ENCODE assay signal across 16 mouse cellular contexts in the genomic region with DNA sequence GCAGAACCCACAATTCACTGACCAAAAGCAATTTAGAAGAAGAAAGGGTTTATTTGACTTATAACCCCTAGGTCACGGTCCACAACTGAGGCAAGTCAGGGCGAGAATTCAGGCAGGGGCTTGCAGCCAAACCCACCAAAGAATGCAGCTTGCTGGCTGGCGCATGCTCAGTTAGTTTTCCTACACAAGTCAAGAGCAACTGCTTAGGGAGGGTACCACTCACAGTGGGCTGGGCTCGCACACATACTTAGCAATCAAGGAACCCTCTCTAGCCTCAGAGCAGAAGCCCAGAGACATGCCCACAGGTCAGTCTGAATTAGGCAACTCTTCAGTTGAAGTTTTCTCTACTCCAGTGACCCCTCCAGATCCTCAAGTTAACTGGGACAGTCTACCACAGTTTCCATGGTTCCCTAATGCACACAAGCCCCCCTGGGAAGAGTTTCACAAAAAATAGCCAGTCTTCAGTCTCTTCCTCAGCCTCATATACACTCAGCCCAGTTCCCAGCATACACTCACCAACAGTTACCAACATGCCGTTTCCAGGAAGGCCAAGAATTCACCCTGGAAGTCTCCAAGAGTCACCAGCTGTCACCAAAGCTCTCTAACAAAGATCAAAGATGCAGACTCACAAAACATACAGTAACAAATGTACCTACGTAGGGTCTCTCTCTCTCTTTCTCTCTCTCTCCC. TPM values are rescaled to one million over a fixed set of nuclear protein-coding genes. Genes with fewer than 3 reads are reported as not detected.
DNase-seq lines count a peak whose midpoint lies in the region; ATAC-seq and TF ChIP-seq lines count a peak whose summit lies in the region.
"Had no signal": no experiment of that assay in that cellular context is flagged by ENCODE, and none has a peak within 500 bp of the region (broad histone marks: within the 10 kb centered on the region; RNA-seq: fewer than 3 reads in every experiment).

No protein-coding gene starts in this region.

- TF ChIP-seq CTCF in left cerebral cortex, adult 2 months (IDR thresholded peaks at IDR 0.05) = no peak
- no peak for TF ChIP-seq CTCF in brain, embryonic 14.5 days (IDR thresholded peaks at IDR 0.05; ENCODE audit: borderline replicate concordance, extremely low read depth, insufficient read depth, insufficient read length)

- H3K9ac ChIP-seq in midbrain, embryonic 13.5 days (replicated peaks) = no peak overlapping the region
- H3K9ac ChIP-seq: liver, embryonic 14.5 days; stomach, embryonic 15.5 days had no signal

- no peaks in the 10 kb centered on the region for H3K9me3 ChIP-seq in hindbrain, embryonic 10.5 days
- no peaks in the 10 kb centered on the region for H3K9me3 ChIP-seq in midbrain, embryonic 13.5 days
- H3K9me3 ChIP-seq: embryonic facial prominence, embryonic 13.5 days; stomach, embryonic 15.5 days had no signal

- TF ChIP-seq POLR2A in brain, embryonic 14.5 days (IDR thresholded peaks at IDR 0.05; ENCODE audit: borderline replicate concordance, extremely low read depth, insufficient read depth, insufficient read length, poor library complexity, severe bottlenecking) = no peak

- H3K4me1 ChIP-seq in hindbrain, embryonic 10.5 days (replicated peaks) = peaks cover 70% of the 10 kb centered on the region
- H3K4me1 ChIP-seq in midbrain, embryonic 13.5 days (replicated peaks) = peaks cover 48% of the 10 kb centered on the region

- H3K4me2 ChIP-seq in midbrain, embryonic 13.5 days (replicated peaks) = no peak overlapping the region
- H3K4me2 ChIP-seq: embryonic facial prominence, embryonic 13.5 days; stomach, embryonic 15.5 days had no signal

- H3K36me3 ChIP-seq in hindbrain, embryonic 10.5 days = peaks cover 15% of the 10 kb centered on the region
- H3K36me3 ChIP-seq in midbrain, embryonic 13.5 days = peaks cover 11% of the 10 kb centered on the region
- H3K36me3 ChIP-seq: stomach, embryonic 15.5 days had no signal

- no peak for ATAC-seq in midbrain, embryonic 13.5 days
- ATAC-seq: CD4-positive, CD25-positive, alpha-beta regulatory T cell, adult 4 months had no signal

- intact Hi-C loops in left cerebral cortex, adult 2 months (cut with DNase I) = no loop called here

- WGBS in hindbrain, embryonic 10.5 days = 25% methylated on average over 6 of the region's 6 CpGs
- 33% methylated on average over 6 of the region's 6 CpGs for WGBS in midbrain, embryonic 13.5 days

- no peaks in the 10 kb centered on the region for H3K27me3 ChIP-seq in hindbrain, embryonic 10.5 days (ENCODE audit: insufficient read depth, poor library complexity, severe bottlenecking)
- no peaks in the 10 kb centered on the region for H3K27me3 ChIP-seq in midbrain, embryonic 13.5 days
- H3K27me3 ChIP-seq: embryonic facial prominence, embryonic 13.5 days; stomach, embryonic 15.5 days had no signal

- no peak overlapping the region for H3K4me3 ChIP-seq in left cerebral cortex, adult 2 months
- H3K4me3 ChIP-seq in hindbrain, embryonic 10.5 days = peak overlapping the region; percentile 26
- no peak overlapping the region for H3K4me3 ChIP-seq in midbrain, embryonic 13.5 days (replicated peaks)
- H3K4me3 ChIP-seq: embryonic facial prominence, embryonic 13.5 days; gastrocnemius, adult 2 months; stomach, embryonic 15.5 days had no signal

- H3K27ac ChIP-seq in left cerebral cortex, adult 2 months = peak overlapping the region; percentile 11; the same call in 1 of the 2 replicates
- H3K27ac ChIP-seq in hindbrain, embryonic 10.5 days = peak overlapping the region; percentile 100
- peak overlapping the region; percentile 54 for H3K27ac ChIP-seq in midbrain, embryonic 13.5 days
- H3K27ac ChIP-seq: liver, embryonic 14.5 days; stomach, embryonic 15.5 days had no signal

- DNase-seq in left cerebral cortex, adult 2 months (ENCODE audit: extremely low spot score in 1 of 2, low spot score in 2 of 2) = no peak
- DNase-seq in left cerebral cortex, adult 11 months (ENCODE audit: low spot score) = no peak
- DNase-seq in brain, embryonic 14.5 days (ENCODE audit: low read depth) = peak; percentile 60
- DNase-seq in hindbrain, embryonic 10.5 days (ENCODE audit: low spot score) = peak; percentile 41
- no peak for DNase-seq in gastrocnemius, postnatal 25 days
- no peak for DNase-seq in urinary bladder, postnatal 36 days (ENCODE audit: low spot score in 2 of 2)
- no peak for DNase-seq in thymus, postnatal 10 days (ENCODE audit: low spot score in 2 of 2)
- DNase-seq: gastrocnemius, adult 2 months; kidney, adult 9 months had no signal

RNA-seq across cellular contexts. Expression of gene Marcksl1, which starts 2.5 kb away (rescaled TPM):
- total RNA-seq in left cerebral cortex, adult 2 months (2021) = 100 to 1,000 TPM in 1 of 2 experiments, 10 to 100 TPM in 1; 96.0 to 102 TPM
- polyA plus RNA-seq in brain, embryonic 14.5 days (2012; rRNA removed) = 1,642 and 1,750 TPM in 2 replicates
- 1,645 and 2,027 TPM in 2 replicates for polyA plus RNA-seq in hindbrain, embryonic 10.5 days (2016; fragmentation: Nextera tagmentation; extraction: Ambion mirVana)
- polyA plus RNA-seq in midbrain, embryonic 13.5 days (2015; fragmentation: Nextera tagmentation; extraction: Ambion mirVana) = 1,749 and 1,885 TPM in 2 replicates
- total RNA-seq in gastrocnemius, postnatal 25 days (2021) = 1 to 10 TPM; 1.6 to 2.8 TPM

RNA-seq across cellular contexts. Expression of gene Fam229a, which starts 19.9 kb away (rescaled TPM):
- total RNA-seq in left cerebral cortex, adult 2 months (2021) = under 1 TPM in 1 of 2 experiments, not detected in 1; 0.91 TPM
- 0.18 and 0.26 TPM in 2 replicates for polyA plus RNA-seq in brain, embryonic 14.5 days (2012; rRNA removed)
- 0.41 TPM in 1 of 2 replicates, not detected in the other for polyA plus RNA-seq in hindbrain, embryonic 10.5 days (2016; fragmentation: Nextera tagmentation; extraction: Ambion mirVana)
- polyA plus RNA-seq in midbrain, embryonic 13.5 days (2015; fragmentation: Nextera tagmentation; extraction: Ambion mirVana) = not detected in 2 replicates
- not detected for total RNA-seq in gastrocnemius, postnatal 25 days (2021)
- total RNA-seq: gastrocnemius, adult 2 months; left cerebral cortex, adult 8-10 months had no signal
- polyA plus RNA-seq: CD4-positive, CD25-positive, alpha-beta regulatory T cell, adult 4 months; embryonic facial prominence, embryonic 13.5 days had no signal

RNA-seq across cellular contexts. Expression of gene Tssk3, which starts 20.0 kb away (rescaled TPM):
- not detected for total RNA-seq in left cerebral cortex, adult 2 months (2021)
- polyA plus RNA-seq in brain, embryonic 14.5 days (2012; rRNA removed) = 0.14 and 0.18 TPM in 2 replicates
- polyA plus RNA-seq in hindbrain, embryonic 10.5 days (2016; fragmentation: Nextera tagmentation; extraction: Ambion mirVana) = not detected in 2 replicates
- 0.16 and 0.26 TPM in 2 replicates for polyA plus RNA-seq in midbrain, embryonic 13.5 days (2015; fragmentation: Nextera tagmentation; extraction: Ambion mirVana)
- not detected for total RNA-seq in gastrocnemius, postnatal 25 days (2021)
- total RNA-seq: gastrocnemius, adult 2 months had no signal
- polyA plus RNA-seq: CD4-positive, CD25-positive, alpha-beta regulatory T cell, adult 4 months; embryonic facial prominence, embryonic 13.5 days; heart, postnatal 0 days; liver, embryonic 14.5 days; stomach, embryonic 15.5 days had no signal

RNA-seq across cellular contexts. Expression of gene Hdac1, which starts 31.6 kb away (rescaled TPM):
- total RNA-seq in left cerebral cortex, adult 2 months (2021) = 10 to 100 TPM; 26.5 to 29.5 TPM
- 110 and 142 TPM in 2 replicates for polyA plus RNA-seq in brain, embryonic 14.5 days (2012; rRNA removed)
- polyA plus RNA-seq in hindbrain, embryonic 10.5 days (2016; fragmentation: Nextera tagmentation; extraction: Ambion mirVana) = 241 and 286 TPM in 2 replicates
- 138 TPM in 2 replicates for polyA plus RNA-seq in midbrain, embryonic 13.5 days (2015; fragmentation: Nextera tagmentation; extraction: Ambion mirVana)
- 1 to 10 TPM; 9.6 to 9.9 TPM for total RNA-seq in gastrocnemius, postnatal 25 days (2021)

RNA-seq across cellular contexts. Expression of gene Bsdc1, which starts 49.5 kb away (rescaled TPM):
- 10 to 100 TPM; 56.6 to 57.8 TPM for total RNA-seq in left cerebral cortex, adult 2 months (2021)
- 17.5 and 29.2 TPM in 2 replicates for polyA plus RNA-seq in brain, embryonic 14.5 days (2012; rRNA removed)
- 22.2 and 24.8 TPM in 2 replicates for polyA plus RNA-seq in hindbrain, embryonic 10.5 days (2016; fragmentation: Nextera tagmentation; extraction: Ambion mirVana)
- polyA plus RNA-seq in midbrain, embryonic 13.5 days (2015; fragmentation: Nextera tagmentation; extraction: Ambion mirVana) = 34.0 and 36.7 TPM in 2 replicates
- 10 to 100 TPM; 25.6 to 26.9 TPM for total RNA-seq in gastrocnemius, postnatal 25 days (2021)

Comparison
In these comparisons a context has a peak if more than half of its experiments do, and no peak if none do; other contexts are left out.
1. DNase-seq: peak in brain, embryonic 14.5 days (single experiment) and hindbrain, embryonic 10.5 days (single experiment); none in left cerebral cortex, adult 2 months (0 of 2), left cerebral cortex, adult 11 months (single experiment), gastrocnemius, postnatal 25 days (single experiment), urinary bladder, postnatal 36 days (0 of 2) and thymus, postnatal 10 days (0 of 2).
2. H3K27ac ChIP-seq: peak in every context shown above with its lines; median percentile 100 in hindbrain, embryonic 10.5 days; 54 in midbrain, embryonic 13.5 days; 11 in left cerebral cortex, adult 2 months.